Mouse (Mus musculus) erythroblast, embryonic 14.5 days (primary cell): Measurements from ENCODE around the gene Tal1. TPM values are rescaled to one million over a fixed set of nuclear protein-coding genes. Genes with fewer than 3 reads are reported as not detected.

Experiments used
- H3K27me3 ChIP-seq: 2 replicates; pipeline ENCODE4 v1.6.1; 2012; ENCODE audit warnings: inconsistent platforms; ENCODE audit not compliant: control insufficient read depth
- H3K36me3 ChIP-seq: 2 replicates; pipeline ENCODE4 v1.6.1; 2012; ENCODE audit warnings: mild to moderate bottlenecking, inconsistent platforms; ENCODE audit not compliant: control insufficient read depth
- H3K4me1 ChIP-seq: 2 replicates; pipeline ENCODE4 v1.6.1; 2012; ENCODE audit warnings: inconsistent platforms; ENCODE audit not compliant: control insufficient read depth
- H3K4me3 ChIP-seq: replicated peaks from 2 replicates; pipeline ENCODE3; 2012; ENCODE audit warnings: moderate library complexity, mild to moderate bottlenecking, inconsistent platforms
- H3K9me3 ChIP-seq: 2 replicates; pipeline ENCODE4 v1.6.1; 2012; ENCODE audit warnings: low read length, inconsistent platforms, mixed read lengths; ENCODE audit not compliant: control insufficient read depth
- GATA1 ChIP-seq: IDR thresholded peaks from 2 replicates; pipeline ENCODE4 v1.6.1; 2012; ENCODE audit warnings: low read length, inconsistent platforms, mixed read lengths
- TAL1 ChIP-seq: IDR thresholded peaks from 3 replicates; pipeline ENCODE4 v1.6.1; 2012; ENCODE audit warnings: low read length, inconsistent platforms, mixed read lengths
- polyA plus RNA-seq: library from polyadenylated mRNA; stranded (reverse); fragments of >175 nt; gene quantifications from 2 replicates; pipeline ENCODE4 v1.2.3, GENCODE M21; 2012

Gene Tal1
- polyA plus RNA-seq, 1 experiment: 98.0 TPM

GRCm38 (mm10) chr4:115055044-115055443, 1.2 kb upstream of the Tal1 start:
- Histone ChIP-seq H3K4me1 (peaks cover 66% of the 10 kb centered on the region), H3K36me3 (peaks cover 33% of the 10 kb centered on the region), H3K27me3 (peaks cover 39% of the 10 kb centered on the region), H3K9me3 (no peaks in the 10 kb centered on the region), H3K4me3 (peak overlapping the region; percentile 99)
- no peak for TF ChIP-seq TAL1
- no peak for TF ChIP-seq GATA1

- Histone ChIP-seq H3K27me3 (peaks cover 44% of the 10 kb centered on the region), H3K4me3 (peak overlapping the region; percentile 99), H3K36me3 (peaks cover 39% of the 10 kb centered on the region), H3K9me3 (no peaks in the 10 kb centered on the region), H3K4me1 (peaks cover 59% of the 10 kb centered on the region)
- TF ChIP-seq TAL1 (no peak), GATA1 (no peak)
Measured at GRCm38 (mm10) chr4:115055691-115056090, 535 bp upstream of the Tal1 start.

- Histone ChIP-seq H3K4me3 (peak overlapping the region; percentile 99), H3K9me3 (no peaks in the 10 kb centered on the region), H3K4me1 (peaks cover 50% of the 10 kb centered on the region), H3K36me3 (peaks cover 48% of the 10 kb centered on the region), H3K27me3 (peaks cover 48% of the 10 kb centered on the region)
- TF ChIP-seq TAL1 (no peak), GATA1 (no peak)
Measured at GRCm38 (mm10) chr4:115056921-115057673, 871 bp downstream of the Tal1 start.

GRCm38 (mm10) chr4:115057674-115058316, 1.6 kb downstream of the Tal1 start:
- Histone ChIP-seq H3K4me1 (peaks cover 49% of the 10 kb centered on the region), H3K27me3 (peaks cover 47% of the 10 kb centered on the region)
- TF ChIP-seq GATA1 (no peak), TAL1 (no peak)

GRCm38 (mm10) chr4:115058317-115058761, 2.1 kb downstream of the Tal1 start:
- Histone ChIP-seq H3K27me3 (peaks cover 52% of the 10 kb centered on the region; the same call in 1 of the 2 replicates), H3K4me1 (peaks cover 49% of the 10 kb centered on the region), H3K4me3 (peak overlapping the region; percentile 99), H3K9me3 (no peaks in the 10 kb centered on the region), H3K36me3 (peaks cover 60% of the 10 kb centered on the region)
- no peak for TF ChIP-seq TAL1
- no peak for TF ChIP-seq GATA1

More at GRCm38 (mm10) chr4:115057674-115058316, 1.6 kb downstream of the Tal1 start:
- Histone ChIP-seq H3K4me3 (peak overlapping the region; percentile 99), H3K36me3 (peaks cover 55% of the 10 kb centered on the region), H3K9me3 (no peaks in the 10 kb centered on the region)

- H3K36me3 ChIP-seq: peaks cover 67% of the 10 kb centered on the region
- peaks cover 50% of the 10 kb centered on the region for H3K4me1 ChIP-seq
- peaks cover 58% of the 10 kb centered on the region for H3K27me3 ChIP-seq
- TF ChIP-seq TAL1 (no peak), GATA1 (no peak)
- peak overlapping the region; percentile 99 for H3K4me3 ChIP-seq
- no peaks in the 10 kb centered on the region for H3K9me3 ChIP-seq
Measured at GRCm38 (mm10) chr4:115058871-115059590, 2.8 kb downstream of the Tal1 start.

- Histone ChIP-seq H3K4me1 (peaks cover 50% of the 10 kb centered on the region), H3K4me3 (peak overlapping the region; percentile 99)
- no peak for TF ChIP-seq TAL1
- TF ChIP-seq GATA1: no peak
Measured at GRCm38 (mm10) chr4:115059871-115060270, 3.6 kb downstream of the Tal1 start.

GRCm38 (mm10) chr4:115060753-115061152, 4.5 kb downstream of the Tal1 start:
- peak overlapping the region; percentile 99 for H3K4me3 ChIP-seq
- peaks cover 59% of the 10 kb centered on the region for H3K27me3 ChIP-seq
- TF ChIP-seq TAL1 (no peak), GATA1 (no peak)
- no peaks in the 10 kb centered on the region for H3K9me3 ChIP-seq
- H3K36me3 ChIP-seq: peaks cover 84% of the 10 kb centered on the region
- peaks cover 49% of the 10 kb centered on the region for H3K4me1 ChIP-seq

More at GRCm38 (mm10) chr4:115059871-115060270, 3.6 kb downstream of the Tal1 start:
- Histone ChIP-seq H3K27me3 (peaks cover 61% of the 10 kb centered on the region), H3K36me3 (peaks cover 75% of the 10 kb centered on the region), H3K9me3 (no peaks in the 10 kb centered on the region)

GRCm38 (mm10) chr4:115062540-115062874, 6.3 kb downstream of the Tal1 start:
- Histone ChIP-seq H3K27me3 (peaks cover 46% of the 10 kb centered on the region), H3K4me3 (peak overlapping the region; percentile 99), H3K9me3 (no peaks in the 10 kb centered on the region), H3K4me1 (peaks cover 53% of the 10 kb centered on the region), H3K36me3 (peaks cover 99% of the 10 kb centered on the region)
- no peak for TF ChIP-seq GATA1
- no peak for TF ChIP-seq TAL1
